Mouse (Mus musculus) splenic B cell, adult 2 months (primary cell): Measurements from ENCODE around the gene Slc35c1.
"Not testable (repeated sequence)": the region's sequence is repeated elsewhere in the genome, so short reads cannot be mapped to it uniquely, and the experiment has no call there.

Experiments used
- DNase-seq: peaks from one replicate; pipeline ENCODE4 v3.0.0-alpha.2; 2011; ENCODE audit warnings: low read depth, low spot score
- H3K27me3 ChIP-seq: 2 replicates; pipeline ENCODE4 v1.6.1; 2012; ENCODE audit warnings: mild to moderate bottlenecking, low read length, moderate library complexity, mixed read lengths; ENCODE audit not compliant: control insufficient read depth, poor library complexity, insufficient read depth, severe bottlenecking
- H3K36me3 ChIP-seq: 2 replicates; pipeline ENCODE4 v1.6.1; 2012; ENCODE audit warnings: mild to moderate bottlenecking, low read length, moderate library complexity, mixed read lengths; ENCODE audit not compliant: control insufficient read depth, poor library complexity, insufficient read depth, severe bottlenecking

Gene Slc35c1

DNA sequence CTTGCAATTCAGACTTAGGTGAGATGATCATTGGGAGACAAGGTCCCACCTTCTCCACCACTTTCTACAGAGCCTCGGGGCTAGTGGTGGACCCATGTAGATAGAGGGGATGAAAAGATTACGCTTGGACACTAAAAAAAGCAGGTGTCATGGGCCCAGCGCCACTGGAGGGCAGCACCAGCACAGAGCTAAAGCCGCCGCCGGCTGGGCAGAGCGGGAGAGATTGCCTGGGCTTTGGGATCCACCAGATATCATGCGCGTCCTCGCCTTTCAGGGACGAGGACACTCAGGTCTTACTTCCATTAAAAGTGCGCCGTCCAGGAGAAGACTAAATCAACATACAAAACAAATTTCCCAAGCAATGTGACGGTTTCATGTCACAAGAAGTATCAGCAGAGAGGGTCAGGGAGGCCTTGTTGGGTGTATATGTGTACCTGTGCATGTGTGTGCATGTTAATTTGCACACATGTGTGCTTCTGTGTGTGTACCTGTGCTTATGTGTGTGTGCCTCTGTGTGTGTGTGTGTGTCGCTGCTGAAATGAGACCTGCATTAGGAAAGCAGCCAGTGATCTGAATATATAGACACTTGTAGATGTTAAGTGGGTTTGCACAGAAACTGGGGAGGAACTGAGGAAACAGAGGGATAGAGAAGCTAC, 25.4 kb upstream of the Slc35c1 start:
- H3K27me3 ChIP-seq: no peaks in the 10 kb centered on the region
- no peaks in the 10 kb centered on the region for H3K36me3 ChIP-seq
- peak; percentile 66 for DNase-seq

DNA sequence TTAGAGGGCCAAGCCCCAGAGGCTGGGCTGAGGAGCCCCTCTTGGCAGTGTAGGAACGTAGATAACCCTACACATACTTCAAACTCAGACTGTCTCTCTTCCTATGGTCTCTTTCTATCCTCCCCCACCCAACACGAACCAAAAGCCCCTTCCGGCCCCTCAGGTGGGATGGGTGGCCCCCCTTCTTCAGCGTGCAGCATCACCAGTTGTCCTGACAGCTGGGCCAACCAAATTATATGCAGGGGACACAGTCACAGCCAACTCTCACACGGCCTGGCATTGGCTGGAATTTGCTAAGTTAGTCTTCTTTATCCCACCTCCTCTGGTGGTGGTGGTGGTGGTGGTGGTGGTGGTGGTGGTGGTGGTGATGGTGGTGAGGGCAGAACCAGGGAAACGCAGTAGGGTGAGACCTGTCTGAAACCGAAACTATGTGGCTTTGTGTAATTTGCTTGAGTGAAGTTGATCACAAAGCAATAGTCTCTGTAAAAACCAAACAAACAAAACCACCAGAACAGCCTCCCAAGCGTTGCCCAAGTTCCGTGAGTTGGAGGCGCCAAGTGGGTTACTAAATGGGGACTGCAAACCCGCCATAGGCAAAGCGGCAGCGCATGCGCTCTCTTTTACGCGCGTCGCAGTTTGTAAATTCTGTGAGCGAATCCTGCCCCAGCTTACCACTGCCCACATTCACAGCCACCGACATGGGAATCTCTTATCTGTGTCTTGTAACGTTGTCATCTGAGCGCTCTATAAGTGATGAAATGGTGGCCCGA, 24.1 kb upstream of the Slc35c1 start:
- no peaks in the 10 kb centered on the region for H3K36me3 ChIP-seq
- DNase-seq: peak; percentile 73
- no peaks in the 10 kb centered on the region for H3K27me3 ChIP-seq

DNA sequence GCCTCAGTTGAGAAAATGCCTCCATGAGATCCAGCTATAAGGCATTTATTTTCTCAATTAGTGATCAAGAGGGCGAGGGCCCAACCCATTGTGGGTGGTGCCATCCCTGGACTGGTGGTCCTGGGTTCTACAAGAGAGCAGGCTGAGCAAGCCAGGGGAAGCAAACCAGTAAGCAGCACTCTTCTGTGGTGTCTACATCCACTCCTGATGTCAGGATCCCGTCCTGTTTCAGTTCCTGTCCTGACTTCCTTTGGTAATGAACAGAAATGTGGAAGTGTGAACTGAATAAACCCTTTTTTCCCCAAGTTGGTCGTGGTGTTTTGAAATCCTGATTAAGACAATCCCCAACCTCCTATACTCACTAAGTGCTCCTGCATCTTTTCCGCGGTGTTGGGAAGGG, 23.2 kb upstream of the Slc35c1 start:
- no peaks in the 10 kb centered on the region for H3K27me3 ChIP-seq
- no peaks in the 10 kb centered on the region for H3K36me3 ChIP-seq
- DNase-seq: peak; percentile 51

DNA sequence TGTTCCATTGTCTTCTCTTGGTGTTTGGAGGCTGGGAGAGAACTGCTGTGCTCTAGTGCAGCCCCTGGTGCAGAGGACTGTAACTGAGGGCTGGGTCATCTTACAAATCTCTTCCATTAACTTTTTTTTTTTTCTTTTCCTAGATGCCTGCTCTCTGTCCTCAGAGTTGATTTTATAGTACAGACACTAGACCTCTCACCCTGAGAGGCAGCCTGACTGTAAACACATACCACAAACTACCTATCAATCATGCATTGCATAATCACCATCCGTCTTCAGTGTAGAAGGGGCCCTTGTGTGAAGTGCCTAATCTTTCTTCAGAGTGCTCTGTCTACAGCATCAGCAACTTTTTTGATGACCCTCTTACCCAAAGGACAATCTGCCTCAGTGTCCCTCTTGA, 22.2 kb upstream of the Slc35c1 start:
- Histone ChIP-seq H3K36me3 (no peaks in the 10 kb centered on the region), H3K27me3 (no peaks in the 10 kb centered on the region)
- DNase-seq: no peak

DNA sequence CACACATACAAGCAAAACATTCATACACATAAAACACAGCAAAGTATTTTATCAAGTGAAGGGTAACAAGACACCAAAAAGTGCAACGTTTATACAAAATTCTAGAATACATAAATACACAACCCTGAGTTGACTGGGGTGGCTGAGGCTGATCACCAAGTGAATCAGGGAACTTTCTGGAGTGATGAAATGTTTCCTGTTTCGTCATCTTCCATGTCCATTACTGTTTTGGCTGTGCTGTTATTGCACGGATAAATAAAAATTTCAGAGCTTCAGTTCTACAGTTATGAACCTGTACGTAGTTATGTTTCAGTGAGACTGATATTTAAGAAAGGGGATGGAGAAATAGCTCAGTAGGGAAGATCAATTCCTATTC, 18.0 kb upstream of the Slc35c1 start:
- DNase-seq: no peak

DNA sequence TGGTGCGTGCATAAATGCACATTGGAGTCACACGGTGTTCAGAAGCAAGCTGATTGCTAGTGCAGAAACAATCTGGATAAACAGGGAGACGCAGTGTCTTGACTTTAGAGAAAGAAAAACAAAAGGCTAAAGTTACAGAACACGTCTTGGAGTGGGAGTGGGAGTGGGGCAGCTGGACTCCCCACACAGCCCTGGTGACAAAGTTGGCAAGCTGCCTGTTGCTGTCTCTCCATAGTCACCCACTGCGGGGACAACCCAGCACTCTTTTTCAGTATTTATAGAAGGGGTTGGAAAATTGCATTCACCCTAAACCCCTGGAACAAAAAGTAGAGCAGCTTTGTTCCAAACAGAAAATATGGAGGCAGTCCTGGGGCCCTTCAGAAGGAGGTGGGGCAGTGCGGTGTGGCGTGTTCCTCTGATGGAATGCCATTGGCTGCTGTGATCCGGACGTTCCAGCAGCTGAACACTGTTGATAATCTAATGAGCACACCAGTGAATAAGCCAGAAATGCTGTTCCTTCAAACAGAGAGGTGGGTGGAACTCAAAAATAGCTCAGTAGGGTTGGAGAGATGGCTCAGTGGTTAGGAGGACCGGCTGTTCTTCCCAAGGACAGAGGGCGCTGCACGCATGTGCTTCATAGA, 17.5 kb upstream of the Slc35c1 start:
- H3K36me3 ChIP-seq: no peaks in the 10 kb centered on the region
- no peaks in the 10 kb centered on the region for H3K27me3 ChIP-seq
- no peak for DNase-seq

More for the DNA sequence above, 18.0 kb upstream of the Slc35c1 start:
- Histone ChIP-seq H3K36me3 (no peaks in the 10 kb centered on the region), H3K27me3 (no peaks in the 10 kb centered on the region)

DNA sequence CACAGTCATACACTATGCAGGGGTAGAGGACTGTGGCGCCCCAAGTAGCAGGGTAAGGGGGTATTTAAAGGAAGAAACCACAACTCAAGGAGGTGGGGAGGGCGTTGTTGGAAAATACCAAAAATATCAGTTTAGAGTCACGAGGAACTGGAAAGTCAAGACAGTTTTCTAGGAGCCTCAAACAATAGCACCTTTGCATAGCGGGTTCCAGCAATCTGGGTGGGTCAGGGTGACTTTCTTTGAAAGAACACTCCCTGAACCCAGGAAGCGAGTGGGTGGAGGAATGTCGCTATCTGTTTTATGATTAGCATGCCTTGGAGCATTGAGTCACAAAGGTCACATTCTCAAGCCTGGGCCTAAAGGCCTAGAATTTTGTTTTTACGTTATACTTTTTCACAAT, 16.2 kb upstream of the Slc35c1 start:
- not testable (repeated sequence) for H3K36me3 ChIP-seq, H3K27me3 ChIP-seq, DNase-seq

DNA sequence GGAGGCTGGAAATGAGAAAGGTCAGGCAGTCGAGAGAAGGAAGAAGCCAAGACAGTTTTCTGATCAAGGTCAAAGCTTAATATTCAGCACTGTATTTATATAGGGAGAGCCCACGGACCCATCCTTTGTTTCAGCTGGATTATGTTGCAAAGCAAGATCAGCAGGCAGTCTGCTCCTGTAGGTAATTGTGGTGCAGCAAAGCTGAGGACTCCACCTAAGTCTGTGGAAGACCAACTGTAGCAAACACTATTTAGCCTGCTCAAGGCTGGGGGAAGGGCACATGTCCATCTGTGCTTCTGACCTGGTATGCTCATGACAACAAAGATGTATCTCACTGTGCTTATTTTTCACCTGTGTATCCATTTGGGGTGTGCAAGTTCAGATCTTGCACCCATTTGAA, 15.4 kb upstream of the Slc35c1 start:
- H3K36me3 ChIP-seq: no peaks in the 10 kb centered on the region
- no peak for DNase-seq
- H3K27me3 ChIP-seq: no peaks in the 10 kb centered on the region

DNA sequence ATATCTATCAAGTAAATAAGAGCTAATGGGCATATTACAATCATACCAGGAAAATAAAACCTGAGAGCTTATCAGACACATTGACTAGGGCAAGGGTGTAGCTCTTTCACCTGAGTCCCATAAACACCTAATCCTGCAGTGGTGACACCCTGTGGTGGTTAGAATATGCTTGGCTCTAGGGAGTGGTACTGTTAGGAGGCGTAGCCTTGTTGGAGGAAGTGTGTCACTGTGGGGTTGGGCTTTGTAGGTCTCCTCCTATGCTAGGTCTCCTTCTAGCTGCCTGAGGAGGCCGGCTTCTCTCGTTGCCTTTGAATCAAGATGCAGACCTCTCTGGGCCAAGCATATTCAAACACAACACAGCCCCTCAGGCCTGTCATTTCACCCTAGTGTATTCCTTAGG, 14.6 kb upstream of the Slc35c1 start:
- H3K36me3 ChIP-seq: no peaks in the 10 kb centered on the region
- DNase-seq: no peak
- H3K27me3 ChIP-seq: no peaks in the 10 kb centered on the region

DNA sequence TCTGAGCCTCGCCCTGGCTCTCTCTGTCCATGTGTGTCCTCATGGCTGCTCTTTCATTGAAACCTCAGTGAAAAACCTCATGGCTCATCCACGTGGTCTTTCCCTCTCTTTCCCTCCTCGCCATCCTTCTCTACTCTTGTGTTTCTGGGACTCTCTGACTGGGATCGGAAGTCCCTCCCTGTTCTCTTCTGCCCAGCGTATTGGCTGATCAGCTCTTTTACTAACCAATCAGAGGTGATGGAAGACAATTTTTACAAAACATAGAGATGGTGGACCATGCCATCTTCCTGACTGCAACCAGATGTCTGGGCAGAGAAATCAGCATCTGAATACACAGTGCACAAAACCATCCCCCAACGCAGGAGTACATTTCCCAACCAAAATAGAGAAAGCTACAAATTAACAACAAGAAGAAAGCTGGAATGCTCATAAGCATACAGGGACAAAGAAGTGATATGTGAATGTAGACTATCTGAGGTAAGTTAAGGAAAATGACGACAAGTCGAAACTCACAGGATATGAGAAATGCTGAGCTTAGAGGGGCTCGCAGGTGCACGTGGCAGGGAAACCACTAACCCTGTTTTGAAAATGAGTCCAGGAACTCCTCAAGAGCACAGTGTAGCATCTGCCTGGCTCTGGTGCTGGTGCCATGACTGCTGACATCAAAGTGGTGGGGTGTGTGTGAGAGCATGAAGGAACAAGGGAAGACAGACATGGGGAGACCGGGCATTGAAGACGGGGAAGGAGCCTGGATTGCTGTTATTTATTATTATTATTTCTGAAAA, 11.7 kb upstream of the Slc35c1 start:
- Histone ChIP-seq H3K36me3 (no peaks in the 10 kb centered on the region), H3K27me3 (no peaks in the 10 kb centered on the region)
- no peak for DNase-seq

DNA sequence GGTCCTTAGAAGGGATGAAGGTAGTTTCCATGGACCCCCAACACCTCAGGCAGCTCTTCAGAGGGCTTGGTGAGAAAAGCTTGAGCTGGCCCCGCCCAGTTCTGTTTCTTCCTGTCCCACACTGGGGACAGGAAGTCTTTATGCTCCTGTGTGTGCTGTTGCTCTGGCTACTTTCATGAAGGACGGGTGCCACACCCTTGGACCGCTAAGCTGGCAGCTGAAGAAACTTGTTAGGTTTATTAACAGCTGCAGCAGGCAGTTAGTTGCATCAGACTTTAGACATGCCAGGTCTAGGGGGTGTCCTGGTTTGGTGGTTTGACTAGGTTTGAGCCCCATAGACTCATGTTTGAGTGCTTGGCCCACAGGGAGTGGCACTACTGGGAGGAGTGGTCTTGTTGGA, 4.4 kb upstream of the Slc35c1 start:
- Histone ChIP-seq H3K27me3 (no peaks in the 10 kb centered on the region), H3K36me3 (no peaks in the 10 kb centered on the region)
- DNase-seq: peak; percentile 42

DNA sequence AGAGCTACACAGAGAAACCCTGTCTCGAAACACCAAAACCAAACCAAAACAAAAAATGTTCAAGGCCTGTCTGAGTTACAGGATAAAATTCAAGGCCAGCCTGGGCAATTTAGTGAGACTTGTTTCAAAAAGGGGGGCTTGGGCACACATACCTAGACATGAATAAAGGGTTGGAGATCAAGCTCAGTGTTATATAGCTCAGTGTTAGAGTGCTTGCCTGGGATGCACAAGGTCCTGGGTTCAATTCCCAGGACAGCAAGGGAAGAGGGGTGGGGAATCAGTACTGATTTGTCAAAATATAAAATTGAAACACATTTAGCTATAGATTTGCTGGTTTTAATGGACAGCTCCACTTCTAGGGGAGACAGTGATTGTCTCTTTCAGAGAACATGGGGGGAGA, 877 bp upstream of the Slc35c1 start:
- H3K27me3 ChIP-seq: no peaks in the 10 kb centered on the region
- DNase-seq: no peak

DNA sequence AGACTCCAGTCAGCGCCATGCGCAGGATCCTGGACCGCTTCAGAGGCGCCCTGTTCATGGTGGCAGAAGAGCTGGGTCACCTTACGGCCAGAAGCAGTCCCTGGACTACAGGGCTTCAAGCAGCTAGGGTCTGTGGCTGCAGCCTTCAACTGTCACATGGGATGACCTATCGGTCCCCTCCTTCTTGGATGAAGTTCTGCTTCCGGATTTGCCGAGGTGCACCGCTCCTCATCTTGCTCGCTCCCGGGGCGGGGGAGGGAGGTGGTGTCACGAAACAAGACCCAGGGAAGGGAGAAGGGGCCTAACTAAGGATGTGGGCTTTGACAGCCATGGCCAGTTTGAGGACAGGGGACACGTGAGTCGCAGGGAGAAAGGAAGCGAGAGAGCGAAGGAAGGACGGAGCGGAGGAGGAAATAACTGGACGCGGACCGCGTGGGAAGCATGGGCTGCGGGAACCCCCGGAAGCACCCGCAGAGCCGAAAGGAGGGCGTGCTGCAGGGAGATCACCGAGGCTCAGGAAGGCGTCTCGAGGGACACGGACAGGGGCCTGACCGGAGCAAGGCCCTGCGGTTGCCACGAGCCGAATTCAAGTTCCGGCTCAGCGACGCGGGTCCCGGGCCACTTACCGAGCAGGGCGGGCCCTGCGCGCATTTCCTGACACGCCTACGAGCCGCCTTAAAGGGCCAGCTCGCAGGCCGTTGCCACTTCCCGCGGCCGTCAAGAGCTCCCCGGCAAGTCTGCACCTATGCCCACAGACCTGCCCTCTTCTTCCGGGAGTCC, 1.0 kb downstream of the Slc35c1 start:
- H3K36me3 ChIP-seq: peaks cover 1% of the 10 kb centered on the region; the same call in 1 of the 2 replicates
- no peaks in the 10 kb centered on the region for H3K27me3 ChIP-seq
- DNase-seq: peak; percentile 87

More for the DNA sequence above, 877 bp upstream of the Slc35c1 start:
- no peaks in the 10 kb centered on the region; the same call in 1 of the 2 replicates for H3K36me3 ChIP-seq

DNA sequence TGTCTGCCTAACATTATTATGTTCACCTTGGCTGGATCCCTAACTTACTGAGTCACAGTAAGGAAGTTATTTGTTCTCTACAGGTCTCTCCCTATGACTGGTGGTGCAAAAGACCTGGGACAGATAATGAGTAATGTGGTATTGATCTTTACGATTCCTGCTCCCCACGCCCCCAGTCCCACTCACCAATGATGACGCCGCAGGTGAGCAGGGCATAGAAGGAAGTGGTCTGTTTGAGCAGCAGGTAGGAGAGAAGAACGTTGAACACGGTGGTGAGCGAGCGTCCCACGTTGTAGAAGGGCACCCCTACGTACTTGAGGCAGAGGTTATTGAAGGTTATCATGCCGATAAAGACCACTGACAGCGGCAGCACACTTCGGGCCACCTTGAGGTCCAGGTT, 1.9 kb downstream of the Slc35c1 start:
- no peaks in the 10 kb centered on the region for H3K27me3 ChIP-seq
- DNase-seq: no peak
- peaks cover 5% of the 10 kb centered on the region for H3K36me3 ChIP-seq
